Mouse (Mus musculus) heart, adult 2 months (tissue): ENCODE results near the gene Hagh. TPM values are rescaled to one million over a fixed set of nuclear protein-coding genes. Genes with fewer than 3 reads are reported as not detected.

Experiments used
- DNase-seq, 2 experiments: peaks; one replicate each; pipeline ENCODE4 v3.0.0; 2021
- H3K27ac ChIP-seq: fragments of 200-600 bp; 2 replicates; pipeline ENCODE4 v1.8.1; 2022
- H3K27me3 ChIP-seq: fragments of 200-500 bp; 2 replicates; pipeline ENCODE4 v1.6.1; 2012; ENCODE audit warnings: mild to moderate bottlenecking, low read length, inconsistent platforms, mixed read lengths; ENCODE audit not compliant: control insufficient read depth, insufficient read depth
- H3K36me3 ChIP-seq: fragments of 200-500 bp; 2 replicates; pipeline ENCODE4 v1.6.1; 2012; ENCODE audit warnings: low read length, inconsistent platforms; ENCODE audit not compliant: control insufficient read depth, insufficient read depth
- H3K4me1 ChIP-seq: fragments of 200-500 bp; 2 replicates; pipeline ENCODE4 v1.6.1; 2011; ENCODE audit warnings: low read length; ENCODE audit not compliant: control insufficient read depth, insufficient read depth
- H3K4me3 ChIP-seq: fragments of 200-600 bp; 2 replicates; pipeline ENCODE4 v1.8.1; 2022
- H3K79me2 ChIP-seq: fragments of 200-500 bp; replicated peaks from 2 replicates; pipeline ENCODE4 v1.6.1; 2012; ENCODE audit warnings: mild to moderate bottlenecking, inconsistent platforms, low read length, moderate library complexity, mixed read lengths; ENCODE audit not compliant: control insufficient read depth, insufficient read depth
- H3K9ac ChIP-seq: fragments of 200-500 bp; 2 replicates; pipeline ENCODE4 v1.6.1; 2012; ENCODE audit warnings: low read depth, mild to moderate bottlenecking, control low read depth, inconsistent platforms, low read length, mixed read lengths
- CTCF ChIP-seq: fragments of 200-600 bp; IDR thresholded peaks from 2 replicates; pipeline ENCODE4 v1.8.1; 2022; ENCODE audit warnings: antibody characterized with exemption, mild to moderate bottlenecking, moderate library complexity
- EP300 ChIP-seq: fragments of 200-500 bp; IDR thresholded peaks from 2 replicates; pipeline ENCODE4 v1.6.1; 2011; ENCODE audit warnings: low read depth, low read length, control low read depth; ENCODE audit not compliant: insufficient read depth
- POLR2A ChIP-seq: fragments of 200-500 bp; IDR thresholded peaks from 2 replicates; pipeline ENCODE4 v1.6.1; 2011; ENCODE audit warnings: mild to moderate bottlenecking, low read depth, low read length, control low read depth; ENCODE audit not compliant: insufficient read depth
- WGBS: fragments of 180-500 bp; shearing (Covaris S2); methylation state at CpG from one replicate; pipeline ENCODE4 v1.1.7; 2018; 5-methylcytosine and 5-hydroxymethylcytosine counted together
- intact Hi-C: fragments of 180-260 bp; cut with DNase I; formaldehyde crosslinking; loops from one replicate; pipeline ENCODE4 v1.15.1; 2025
- long read RNA-seq: library from polyadenylated mRNA; stranded (forward); transcript quantifications from one replicate; pipeline ENCODE4 v2.0.0, GENCODE M21; 2021
- polyA plus RNA-seq: library from polyadenylated mRNA; depleted of rRNA; stranded (reverse); fragments of >200 nt; gene quantifications from 2 replicates; pipeline ENCODE4 v1.2.3, GENCODE M21; 2012; rRNA removed
- total RNA-seq, 2 experiments: library from RNA; stranded (reverse); gene quantifications; 2 replicates each; pipeline ENCODE4 v1.2.3; 2021

Gene Hagh
- 10 to 100 TPM; 85.8 to 89.5 TPM for total RNA-seq
- 126 and 133 TPM in 2 replicates for polyA plus RNA-seq
- long read RNA-seq, transcript Hagh-202 (9 exons, 1,191 nt): major isoform, 69 of 85 reads
- long read RNA-seq, partial matches to known transcripts: 2 of 85 reads
- long read RNA-seq, other reads (novel, unspliced or antisense): 13 of 85 reads

GRCm38 (mm10) chr17:24839842-24840241, at the start of gene Hagh:
Hagh (plus strand) TSS chr17:24840143.
- TF ChIP-seq EP300: no peak
- TF ChIP-seq POLR2A: no peak
- no peak for TF ChIP-seq CTCF
- 46% methylated on average over 8 of the region's 8 CpGs for WGBS
- DNase-seq: no peak
- no peak within 1 kb of the TSS for H3K27ac ChIP-seq
- intact Hi-C loops: no loop called here
- no peak within 1 kb of the TSS for H3K9ac ChIP-seq
- H3K4me1 ChIP-seq: no peaks in the 10 kb centered on the region
- H3K36me3 ChIP-seq: no peaks in the 10 kb centered on the region
- H3K4me3 ChIP-seq: no peak within 1 kb of the TSS
- no peaks in the 10 kb centered on the region for H3K27me3 ChIP-seq
- H3K79me2 ChIP-seq: no peaks in the 10 kb centered on the region

DNA sequence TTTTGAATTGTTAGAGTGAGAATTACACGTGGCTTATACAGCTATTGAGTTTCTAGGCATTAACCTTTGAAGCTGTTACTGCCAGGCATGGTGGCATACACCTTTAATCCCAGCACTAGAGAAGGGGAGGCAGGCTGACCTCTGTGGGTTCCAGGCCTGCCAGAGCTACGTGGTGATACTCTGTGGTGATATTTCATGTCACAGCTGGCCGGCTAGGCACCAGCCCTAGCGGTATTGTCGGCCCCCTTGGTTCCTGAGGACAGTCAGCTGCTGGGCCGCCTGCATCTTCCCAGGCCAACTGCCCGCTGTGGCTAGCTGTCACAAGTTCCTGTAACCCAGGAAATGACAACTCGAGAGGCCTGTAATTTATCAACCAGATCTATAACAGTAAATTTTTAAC, 47.8 kb upstream of the Hagh start:
- H3K36me3 ChIP-seq: no peaks in the 10 kb centered on the region
- no peak overlapping the region for H3K4me3 ChIP-seq
- H3K27ac ChIP-seq: no peak overlapping the region
- H3K27me3 ChIP-seq: no peaks in the 10 kb centered on the region
- no peaks in the 10 kb centered on the region for H3K4me1 ChIP-seq
- intact Hi-C loops: no loop called here
- TF ChIP-seq EP300 (no peak), CTCF (no peak), POLR2A (no peak)
- no peak for DNase-seq
- H3K9ac ChIP-seq: no peak overlapping the region
- no peaks in the 10 kb centered on the region for H3K79me2 ChIP-seq
- WGBS: 50% methylated on average over 8 of the region's 8 CpGs

- TF ChIP-seq POLR2A (no peak), CTCF (no peak), EP300 (no peak)
- no peak overlapping the region for H3K4me3 ChIP-seq
- no peaks in the 10 kb centered on the region for H3K4me1 ChIP-seq
- intact Hi-C loops: no loop called here
- WGBS: 57% methylated on average over 12 of the region's 12 CpGs
- H3K79me2 ChIP-seq: no peaks in the 10 kb centered on the region
- DNase-seq: no peak
- no peaks in the 10 kb centered on the region for H3K36me3 ChIP-seq
- H3K9ac ChIP-seq: no peak overlapping the region
- no peaks in the 10 kb centered on the region; the same call in 1 of the 2 replicates for H3K27me3 ChIP-seq
- no peak overlapping the region for H3K27ac ChIP-seq
Observed at GRCm38 (mm10) chr17:24794791-24795190, 45.2 kb upstream of the Hagh start.

GRCm38 (mm10) chr17:24796969-24797368, 43.0 kb upstream of the Hagh start:
- TF ChIP-seq POLR2A: no peak
- TF ChIP-seq CTCF: no peak
- TF ChIP-seq EP300: no peak
- Histone ChIP-seq H3K4me3 (no peak overlapping the region), H3K36me3 (no peaks in the 10 kb centered on the region), H3K27ac (no peak overlapping the region), H3K79me2 (no peaks in the 10 kb centered on the region), H3K27me3 (no peaks in the 10 kb centered on the region; the same call in 1 of the 2 replicates), H3K9ac (no peak overlapping the region), H3K4me1 (no peaks in the 10 kb centered on the region)
- no peak for DNase-seq
- intact Hi-C loops: no loop called here
- 37% methylated on average over 3 of the region's 3 CpGs for WGBS

GRCm38 (mm10) chr17:24798229-24798628, 41.7 kb upstream of the Hagh start:
- no peak for TF ChIP-seq CTCF
- no peak for TF ChIP-seq EP300
- TF ChIP-seq POLR2A: no peak
- H3K27me3 ChIP-seq: no peaks in the 10 kb centered on the region; the same call in 1 of the 2 replicates
- 62% methylated on average over 9 of the region's 9 CpGs for WGBS
- DNase-seq: no peak
- intact Hi-C loops: no loop called here
- H3K36me3 ChIP-seq: no peaks in the 10 kb centered on the region
- H3K27ac ChIP-seq: no peak overlapping the region
- H3K4me1 ChIP-seq: no peaks in the 10 kb centered on the region
- H3K79me2 ChIP-seq: no peaks in the 10 kb centered on the region
- no peak overlapping the region for H3K4me3 ChIP-seq
- no peak overlapping the region for H3K9ac ChIP-seq

DNA sequence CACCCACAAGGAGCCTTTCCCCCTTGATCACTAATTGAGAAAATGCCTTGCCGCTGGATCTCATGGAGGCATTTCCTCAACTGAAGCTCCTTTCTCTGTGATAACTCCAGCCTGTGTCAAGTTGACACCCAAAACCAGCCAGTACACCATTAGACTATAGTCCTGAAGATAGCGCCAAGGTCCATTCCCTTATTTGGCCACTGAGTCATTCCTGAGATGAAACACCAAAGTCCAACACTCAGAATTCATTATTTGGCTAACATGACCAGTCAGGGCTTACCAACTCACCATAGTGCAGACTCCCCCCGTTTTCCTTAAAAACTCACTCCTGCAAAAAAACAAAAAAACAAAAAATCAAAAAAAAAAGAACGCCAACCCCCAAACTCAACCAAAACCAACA, 40.5 kb upstream of the Hagh start:
- Histone ChIP-seq H3K79me2 (no peaks in the 10 kb centered on the region), H3K4me1 (peaks cover 1% of the 10 kb centered on the region), H3K36me3 (no peaks in the 10 kb centered on the region), H3K27me3 (no peaks in the 10 kb centered on the region; the same call in 1 of the 2 replicates), H3K4me3 (no peak overlapping the region), H3K9ac (no peak overlapping the region), H3K27ac (no peak overlapping the region)
- WGBS: 82% methylated on average over 4 of the region's 4 CpGs
- TF ChIP-seq CTCF (no peak), POLR2A (no peak)
- DNase-seq: no peak
- intact Hi-C loops: no loop called here
